Mouse (Mus musculus) left cerebral cortex, postnatal 25 days (tissue): ENCODE data around the gene Hoxb3. TPM values are rescaled to one million over a fixed set of nuclear protein-coding genes. Genes with fewer than 3 reads are reported as not detected.
A peak's percentile ranks its signal among the peaks of the same experiment; 100 is the strongest.

Experiments used
- DNase-seq, 2 experiments: peaks; one replicate each; pipeline ENCODE4 v3.0.0; 2022; ENCODE audit warnings: low spot score in 2 of 2, mixed read lengths in 1 of 2
- intact Hi-C: fragments of 180-260 bp; cut with DNase I; formaldehyde crosslinking; loops from one replicate; pipeline ENCODE4 v1.15.1; 2025
- total RNA-seq, 2 experiments: library from RNA; stranded (reverse); gene quantifications; 2 replicates each; pipeline ENCODE4 v1.2.3; 2021

Gene Hoxb3
- total RNA-seq, 2 experiments from 2014 or later: not detected

GRCm38 (mm10) chr11:96286739-96287385 lies 36.3 kb upstream of the Hoxb3 start:
- DNase-seq: no peak
- intact Hi-C loops: no loop called here

- no peak for DNase-seq
- intact Hi-C loops: no loop called here
Measured at GRCm38 (mm10) chr11:96287411-96287810, 35.7 kb upstream of the Hoxb3 start.

- intact Hi-C loops: no loop called here
- no peak for DNase-seq
Measured at GRCm38 (mm10) chr11:96288455-96289221, 34.5 kb upstream of the Hoxb3 start.

- intact Hi-C loops: no loop called here
- DNase-seq: no peak
Measured at GRCm38 (mm10) chr11:96289293-96289692, 33.8 kb upstream of the Hoxb3 start.

GRCm38 (mm10) chr11:96289837-96290236 lies 33.3 kb upstream of the Hoxb3 start:
- intact Hi-C loops: no loop called here
- no peak for DNase-seq

- intact Hi-C loops: no loop called here
- DNase-seq: no peak
Measured at GRCm38 (mm10) chr11:96290705-96291355, 32.3 kb upstream of the Hoxb3 start.

GRCm38 (mm10) chr11:96291681-96292564 lies 31.2 kb upstream of the Hoxb3 start, which contains the start of gene Hoxb6:
Hoxb6 (plus strand) TSS chr11:96292476.
- no peak for DNase-seq
- intact Hi-C loops: no loop called here

- DNase-seq: no peak
- intact Hi-C loops: no loop called here
Measured at GRCm38 (mm10) chr11:96292565-96293301, 30.4 kb upstream of the Hoxb3 start.

- intact Hi-C loops: no loop called here
- no peak for DNase-seq
Measured at GRCm38 (mm10) chr11:96293302-96293921, 29.7 kb upstream of the Hoxb3 start.

- DNase-seq: peak in 1 of 2 experiments; percentile 32
- intact Hi-C loops: no loop called here
Measured at GRCm38 (mm10) chr11:96294245-96295091, 28.7 kb upstream of the Hoxb3 start.

- no peak for DNase-seq
- intact Hi-C loops: no loop called here
Measured at GRCm38 (mm10) chr11:96295092-96295835, 27.9 kb upstream of the Hoxb3 start.

- intact Hi-C loops: no loop called here
- DNase-seq: no peak
Measured at GRCm38 (mm10) chr11:96296997-96297396, 26.1 kb upstream of the Hoxb3 start.

GRCm38 (mm10) chr11:96297428-96297827 lies 25.7 kb upstream of the Hoxb3 start:
- intact Hi-C loops: no loop called here
- DNase-seq: no peak

- no peak for DNase-seq
- intact Hi-C loops: no loop called here
Measured at GRCm38 (mm10) chr11:96297968-96298635, 25.0 kb upstream of the Hoxb3 start.

- DNase-seq: no peak
- intact Hi-C loops: no loop called here
Measured at GRCm38 (mm10) chr11:96298895-96299667, 24.0 kb upstream of the Hoxb3 start.

GRCm38 (mm10) chr11:96299781-96300180 lies 23.3 kb upstream of the Hoxb3 start:
- intact Hi-C loops: no loop called here

More at GRCm38 (mm10) chr11:96299781-96300180, 23.3 kb upstream of the Hoxb3 start:
- no peak for DNase-seq
